Mouse (Mus musculus) urinary bladder, adult 2 months (tissue): ENCODE data around the gene Galnt10. TPM values are rescaled to one million over a fixed set of nuclear protein-coding genes. Genes with fewer than 3 reads are reported as not detected.

Experiments
- DNase-seq: peaks from one replicate; pipeline ENCODE4 v3.0.0; 2022; ENCODE audit warnings: low spot score
- polyA plus RNA-seq: library from polyadenylated mRNA; depleted of rRNA; stranded (reverse); fragments of >200 nt; gene quantifications from 2 replicates; pipeline ENCODE4 v1.2.3, GENCODE M21; 2012

Gene Galnt10
- polyA plus RNA-seq, 1 experiment, result 14.1 TPM

GRCm38 (mm10) chr11:57688179-57688929, 43.1 kb downstream of the Galnt10 start:
- no peak for DNase-seq

- DNase-seq, result no peak
Observed at GRCm38 (mm10) chr11:57689811-57690210, 44.6 kb downstream of the Galnt10 start.

GRCm38 (mm10) chr11:57690836-57691235, 45.6 kb downstream of the Galnt10 start:
- no peak for DNase-seq

GRCm38 (mm10) chr11:57691939-57692338, 46.7 kb downstream of the Galnt10 start:
- no peak for DNase-seq

GRCm38 (mm10) chr11:57692726-57693125, 47.5 kb downstream of the Galnt10 start:
- no peak for DNase-seq

GRCm38 (mm10) chr11:57694486-57694885, 49.2 kb downstream of the Galnt10 start:
- no peak for DNase-seq

GRCm38 (mm10) chr11:57696207-57696676, 51.0 kb downstream of the Galnt10 start:
- no peak for DNase-seq

GRCm38 (mm10) chr11:57696807-57697251, 51.6 kb downstream of the Galnt10 start:
- DNase-seq, result no peak

- no peak for DNase-seq
Observed at GRCm38 (mm10) chr11:57700114-57700513, 54.9 kb downstream of the Galnt10 start.

GRCm38 (mm10) chr11:57701193-57701925, 56.1 kb downstream of the Galnt10 start:
- DNase-seq, result no peak

GRCm38 (mm10) chr11:57701956-57702355, 56.7 kb downstream of the Galnt10 start:
- no peak for DNase-seq

GRCm38 (mm10) chr11:57706620-57707019, 61.4 kb downstream of the Galnt10 start:
- DNase-seq, result no peak

- DNase-seq, result no peak
Observed at GRCm38 (mm10) chr11:57707114-57707798, 62.0 kb downstream of the Galnt10 start.

GRCm38 (mm10) chr11:57708174-57709154, 63.2 kb downstream of the Galnt10 start:
- no peak for DNase-seq

GRCm38 (mm10) chr11:57713960-57714359, 68.7 kb downstream of the Galnt10 start:
- DNase-seq, result no peak

- DNase-seq, result no peak
Observed at GRCm38 (mm10) chr11:57716721-57717120, 71.5 kb downstream of the Galnt10 start.

GRCm38 (mm10) chr11:57717432-57717831, 72.2 kb downstream of the Galnt10 start:
- DNase-seq, result no peak

GRCm38 (mm10) chr11:57718081-57718480, 72.8 kb downstream of the Galnt10 start:
- no peak for DNase-seq

GRCm38 (mm10) chr11:57719631-57720030, 74.4 kb downstream of the Galnt10 start:
- no peak for DNase-seq

- DNase-seq, result no peak
Observed at GRCm38 (mm10) chr11:57720076-57720475, 74.8 kb downstream of the Galnt10 start.
